Mouse (Mus musculus) embryonic facial prominence, embryonic 10.5 days (tissue): Measurements from ENCODE around the gene Baz2b. TPM values are rescaled to one million over a fixed set of nuclear protein-coding genes. Genes with fewer than 3 reads are reported as not detected.

Experiments
- DNase-seq: peaks from one replicate; pipeline ENCODE4 v3.0.0-alpha.2; 2017; ENCODE audit warnings: low spot score
- H3K27ac ChIP-seq: fragments of 300-500 bp; sonication (generic); replicated peaks from 2 replicates; pipeline ENCODE4 v1.5.1; 2016; ENCODE audit warnings: mild to moderate bottlenecking
- H3K27me3 ChIP-seq: fragments of 300-500 bp; sonication (generic); replicated peaks from 2 replicates; pipeline ENCODE4 v1.6.1; 2016; ENCODE audit warnings: low read depth, mild to moderate bottlenecking; ENCODE audit not compliant: poor library complexity, severe bottlenecking
- H3K36me3 ChIP-seq: fragments of 300-500 bp; sonication (generic); replicated peaks from 2 replicates; pipeline ENCODE4 v1.6.1; 2016; ENCODE audit warnings: mild to moderate bottlenecking, moderate library complexity
- H3K4me1 ChIP-seq: fragments of 300-500 bp; sonication (generic); 2 replicates; pipeline ENCODE4 v1.6.1; 2016
- H3K4me3 ChIP-seq: fragments of 300-500 bp; sonication (generic); 2 replicates; pipeline ENCODE4 v1.5.1; 2016; ENCODE audit warnings: mild to moderate bottlenecking, moderate library complexity
- H3K9me3 ChIP-seq: fragments of 300-500 bp; sonication (generic); 2 replicates; pipeline ENCODE4 v1.6.1; 2016; ENCODE audit warnings: mild to moderate bottlenecking
- WGBS: fragments of 180-500 bp; shearing (Covaris S2); methylation state at CpG from one replicate; pipeline ENCODE4 v1.1.7; 2016; 5-methylcytosine and 5-hydroxymethylcytosine counted together
- polyA plus RNA-seq: library from polyadenylated mRNA; unstranded; fragments of >200 nt; fragmentation: Nextera tagmentation; extraction: Ambion mirVana; gene quantifications from 2 replicates; pipeline ENCODE4 v1.2.1, GENCODE M21; 2016

Baz2b gene
- polyA plus RNA-seq, 1 experiment from 2014 or later: 63.6 TPM

- no peaks in the 10 kb centered on the region for H3K9me3 ChIP-seq
- peak overlapping the region; percentile 100 for H3K27ac ChIP-seq
- no peaks in the 10 kb centered on the region for H3K36me3 ChIP-seq
- WGBS: 3% methylated on average over 47 of the region's 47 CpGs
- no peaks in the 10 kb centered on the region for H3K27me3 ChIP-seq
- peak; percentile 77 for DNase-seq
- peaks cover 46% of the 10 kb centered on the region for H3K4me1 ChIP-seq
- peak overlapping the region; percentile 93 for H3K4me3 ChIP-seq
Measured at GRCm38 (mm10) chr2:60124648-60125048, 85.0 kb downstream of the Baz2b start.

DNA sequence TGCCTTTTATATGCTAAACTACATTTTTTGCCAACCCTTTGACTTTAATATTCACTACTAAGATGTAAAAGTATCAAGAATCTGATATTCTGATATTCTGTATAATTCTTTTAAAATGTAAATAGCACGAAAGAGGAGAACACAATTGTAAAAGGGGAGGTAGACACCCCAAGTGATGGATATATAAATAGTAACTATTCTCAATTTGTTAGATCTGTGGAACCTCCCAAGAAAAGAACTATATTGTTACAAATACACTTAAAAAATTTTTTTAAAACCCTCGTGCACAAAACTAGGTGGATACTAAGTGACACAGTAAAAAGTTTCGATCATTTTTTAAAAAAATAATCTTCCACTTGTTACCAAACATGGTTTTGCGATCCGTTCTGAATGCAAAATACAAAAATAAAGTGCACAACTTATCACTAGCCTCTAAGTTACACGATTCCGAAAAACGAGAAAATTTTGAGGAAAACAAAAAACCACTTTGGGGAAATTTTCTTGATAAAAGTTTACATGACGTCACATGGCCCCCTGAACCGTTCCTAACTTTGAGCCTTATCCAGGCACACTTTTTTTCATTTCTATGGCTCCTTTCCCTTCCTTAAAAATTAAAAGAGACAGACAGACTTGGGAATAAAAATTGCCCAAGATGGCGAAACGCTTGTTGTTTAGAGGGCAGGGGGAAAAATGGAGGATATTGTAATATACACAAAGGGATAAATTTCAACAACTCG is 85.6 kb downstream of the Baz2b start:
- H3K4me1 ChIP-seq: peaks cover 49% of the 10 kb centered on the region
- WGBS: 7% methylated on average over 13 of the region's 13 CpGs

GRCm38 (mm10) chr2:60123061-60123874 is 86.4 kb downstream of the Baz2b start:
- 57% methylated on average over 6 of the region's 6 CpGs for WGBS
- peaks cover 54% of the 10 kb centered on the region for H3K4me1 ChIP-seq
- no peaks in the 10 kb centered on the region for H3K27me3 ChIP-seq
- H3K36me3 ChIP-seq: no peaks in the 10 kb centered on the region
- DNase-seq: no peak
- H3K27ac ChIP-seq: peak overlapping the region; percentile 3; the same call in 1 of the 2 replicates
- peak overlapping the region; percentile 93 for H3K4me3 ChIP-seq
- H3K9me3 ChIP-seq: no peaks in the 10 kb centered on the region

More for the DNA sequence above, 85.6 kb downstream of the Baz2b start:
- Histone ChIP-seq H3K36me3 (no peaks in the 10 kb centered on the region), H3K9me3 (no peaks in the 10 kb centered on the region), H3K27me3 (no peaks in the 10 kb centered on the region), H3K4me3 (peak overlapping the region; percentile 93), H3K27ac (peak overlapping the region; percentile 100)
- no peak for DNase-seq

DNA sequence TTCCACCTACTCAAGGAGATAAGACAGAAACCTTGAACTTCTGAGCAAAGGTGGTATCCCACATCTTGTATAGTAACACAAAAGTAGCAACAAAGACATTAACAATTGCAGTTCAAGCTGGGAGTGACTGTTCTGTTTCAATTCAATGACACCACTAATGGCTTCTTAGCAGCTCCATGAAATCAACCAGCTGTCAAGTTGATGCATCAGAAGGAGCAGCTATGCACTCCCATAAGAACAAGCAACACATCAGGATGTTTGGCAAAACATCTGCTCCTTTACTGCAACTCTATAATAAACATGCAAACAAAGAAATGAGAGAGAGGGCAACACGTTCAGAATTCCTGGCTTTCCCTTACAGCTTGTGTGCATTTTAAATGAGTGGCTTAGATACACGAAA is 87.5 kb downstream of the Baz2b start:
- Histone ChIP-seq H3K4me1 (peaks cover 53% of the 10 kb centered on the region), H3K4me3 (0 out of 2 replicates have a peak overlapping the region, but pooled peaks have one; percentile 9), H3K36me3 (no peaks in the 10 kb centered on the region), H3K9me3 (no peaks in the 10 kb centered on the region), H3K27me3 (no peaks in the 10 kb centered on the region), H3K27ac (peak overlapping the region; percentile 51; the same call in 1 of the 2 replicates)
- WGBS: 59% methylated on average over 2 of the region's 2 CpGs
- no peak for DNase-seq

DNA sequence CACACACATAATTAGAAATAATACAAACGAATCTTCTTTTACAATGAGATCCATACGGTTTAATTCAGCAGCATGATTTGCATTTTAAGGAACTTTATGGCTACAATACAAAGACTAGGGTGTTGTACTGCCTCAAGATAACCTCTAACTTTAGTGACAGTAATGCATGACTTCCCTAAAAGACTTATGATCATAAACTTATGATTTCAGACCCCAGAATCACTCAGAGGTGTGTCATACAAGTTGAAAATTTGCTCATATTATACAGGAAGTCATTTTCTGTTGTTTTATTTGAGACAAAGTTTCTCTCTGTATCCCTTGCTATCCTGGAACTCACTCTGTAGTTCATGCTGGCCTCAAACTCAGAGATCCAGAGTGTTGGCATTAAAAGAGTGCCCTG is 89.0 kb downstream of the Baz2b start:
- Histone ChIP-seq H3K36me3 (peaks cover 5% of the 10 kb centered on the region), H3K9me3 (no peaks in the 10 kb centered on the region), H3K4me1 (peaks cover 56% of the 10 kb centered on the region), H3K27me3 (no peaks in the 10 kb centered on the region), H3K27ac (no peak overlapping the region), H3K4me3 (no peak overlapping the region)
- WGBS: 75% methylated on average over 2 of the region's 2 CpGs
- DNase-seq: no peak

- H3K9me3 ChIP-seq: no peaks in the 10 kb centered on the region
- peaks cover 7% of the 10 kb centered on the region for H3K36me3 ChIP-seq
- H3K4me1 ChIP-seq: peaks cover 65% of the 10 kb centered on the region
- H3K27ac ChIP-seq: no peak overlapping the region
- H3K4me3 ChIP-seq: no peak overlapping the region
- no peaks in the 10 kb centered on the region for H3K27me3 ChIP-seq
- DNase-seq: no peak
- 70% methylated on average over 10 of the region's 10 CpGs for WGBS
Measured at GRCm38 (mm10) chr2:60118684-60119558, 90.7 kb downstream of the Baz2b start.

GRCm38 (mm10) chr2:60117867-60118266 is 91.8 kb downstream of the Baz2b start:
- no peaks in the 10 kb centered on the region for H3K9me3 ChIP-seq
- H3K36me3 ChIP-seq: peaks cover 7% of the 10 kb centered on the region
- H3K4me3 ChIP-seq: no peak overlapping the region
- H3K27ac ChIP-seq: no peak overlapping the region
- H3K27me3 ChIP-seq: no peaks in the 10 kb centered on the region
- 81% methylated on average over 9 of the region's 9 CpGs for WGBS
- H3K4me1 ChIP-seq: peaks cover 62% of the 10 kb centered on the region
- DNase-seq: no peak

GRCm38 (mm10) chr2:60115891-60116554 is 93.6 kb downstream of the Baz2b start:
- DNase-seq: no peak
- 59% methylated on average over 12 of the region's 12 CpGs for WGBS
- no peaks in the 10 kb centered on the region for H3K27me3 ChIP-seq
- H3K9me3 ChIP-seq: 0 out of 2 replicates have a peak, but pooled peaks cover 1% of the 10 kb centered on the region
- peaks cover 15% of the 10 kb centered on the region for H3K36me3 ChIP-seq
- H3K4me1 ChIP-seq: peaks cover 45% of the 10 kb centered on the region
- no peak overlapping the region for H3K4me3 ChIP-seq
- H3K27ac ChIP-seq: no peak overlapping the region

DNA sequence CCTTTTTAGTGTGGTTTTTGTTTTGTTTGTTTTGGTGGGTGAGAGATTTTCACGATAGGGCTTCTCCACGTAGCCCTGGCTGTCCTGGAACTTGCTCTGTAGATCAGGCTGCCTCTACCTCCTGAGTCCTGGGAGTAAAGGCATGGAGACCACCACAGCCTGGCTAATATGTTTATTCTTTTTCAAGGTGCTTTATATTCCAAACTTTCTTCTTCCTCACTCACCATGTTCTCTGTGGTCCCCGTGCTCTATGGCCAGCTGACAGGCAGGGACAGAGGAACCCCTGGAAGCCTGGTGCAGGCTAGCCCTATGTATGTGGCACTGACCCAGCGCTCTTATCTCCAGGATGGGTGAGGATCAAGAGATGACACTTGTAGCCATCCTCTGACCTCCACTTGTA is 94.7 kb downstream of the Baz2b start:
- H3K9me3 ChIP-seq: 0 out of 2 replicates have a peak, but pooled peaks cover 3% of the 10 kb centered on the region
- no peak overlapping the region for H3K27ac ChIP-seq
- H3K4me1 ChIP-seq: peaks cover 35% of the 10 kb centered on the region
- H3K27me3 ChIP-seq: no peaks in the 10 kb centered on the region
- 87% methylated on average over 4 of the region's 4 CpGs for WGBS
- peaks cover 26% of the 10 kb centered on the region for H3K36me3 ChIP-seq
- DNase-seq: no peak
- H3K4me3 ChIP-seq: no peak overlapping the region

DNA sequence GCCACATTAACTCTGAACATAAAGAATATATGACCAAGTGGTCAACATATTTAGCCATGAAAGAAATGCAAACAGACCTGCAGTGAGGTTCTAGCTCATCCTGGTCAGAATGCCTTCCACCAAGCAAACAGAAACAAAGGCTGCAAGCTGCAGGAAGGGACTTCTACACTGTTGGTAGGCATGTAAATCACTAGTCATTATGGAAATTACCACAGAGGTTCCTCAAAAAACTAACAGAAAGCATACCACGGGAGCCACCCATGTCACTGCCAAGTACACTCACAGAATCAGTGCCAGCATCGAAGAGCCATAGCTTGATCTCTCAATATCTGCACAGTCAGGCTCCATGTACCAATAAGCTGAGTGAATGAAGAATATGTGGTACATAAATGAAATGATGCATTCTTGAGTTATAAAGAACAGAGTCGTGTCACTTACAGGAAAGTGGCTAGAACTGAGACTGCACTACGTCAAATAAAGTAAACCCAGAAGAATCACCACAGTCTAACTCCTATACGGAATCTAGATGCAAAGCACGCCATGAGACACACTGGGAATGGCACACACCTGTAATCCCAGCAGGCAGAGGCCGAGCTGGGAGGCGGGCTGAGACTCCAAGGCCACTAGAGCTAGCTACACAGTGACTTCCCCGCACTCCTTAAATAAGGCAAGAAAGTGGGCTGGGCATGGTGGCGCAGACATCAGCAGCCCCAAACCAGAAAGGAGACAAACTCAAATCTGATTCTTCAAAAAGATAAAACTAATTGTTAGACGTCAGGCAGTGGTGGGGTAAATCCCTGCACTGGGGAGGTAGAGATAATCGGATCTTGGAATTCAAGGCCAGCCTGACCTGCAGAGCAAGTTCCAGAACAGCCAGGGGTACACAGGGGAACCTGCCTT is 95.7 kb downstream of the Baz2b start:
- H3K4me3 ChIP-seq: no peak overlapping the region
- H3K9me3 ChIP-seq: 0 out of 2 replicates have a peak, but pooled peaks cover 3% of the 10 kb centered on the region
- H3K36me3 ChIP-seq: peaks cover 26% of the 10 kb centered on the region
- DNase-seq: no peak
- H3K4me1 ChIP-seq: peaks cover 30% of the 10 kb centered on the region
- H3K27ac ChIP-seq: no peak overlapping the region
- WGBS: 87% methylated on average over 12 of the region's 12 CpGs
- no peaks in the 10 kb centered on the region for H3K27me3 ChIP-seq

DNA sequence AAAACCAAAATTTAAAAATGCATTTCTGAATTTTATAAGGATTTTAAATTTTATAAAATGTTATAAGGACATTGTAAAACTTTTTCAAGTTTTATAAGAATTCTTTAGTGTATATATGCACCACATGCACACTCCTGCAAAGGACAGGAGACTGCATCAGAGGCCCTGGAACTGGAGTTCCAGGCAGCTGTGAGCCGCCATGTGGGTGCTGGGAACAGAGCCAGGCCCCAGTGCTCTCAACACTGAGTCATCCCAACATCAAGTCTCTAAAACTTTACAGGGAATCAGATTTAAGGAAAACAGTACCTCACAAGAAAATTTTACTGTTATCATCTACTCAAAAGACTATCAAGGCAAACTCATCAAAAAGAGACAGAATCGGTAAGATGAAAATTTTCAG is 97.5 kb downstream of the Baz2b start:
- Histone ChIP-seq H3K27me3 (no peaks in the 10 kb centered on the region), H3K4me3 (no peak overlapping the region), H3K9me3 (0 out of 2 replicates have a peak, but pooled peaks cover 3% of the 10 kb centered on the region), H3K36me3 (peaks cover 32% of the 10 kb centered on the region), H3K4me1 (peaks cover 26% of the 10 kb centered on the region), H3K27ac (no peak overlapping the region)
- 94% methylated on average over 2 of the region's 2 CpGs for WGBS
- no peak for DNase-seq
